Mouse (Mus musculus) cerebellum, adult 9-11 months (tissue): ENCODE measurements around the gene Tbx4.

Experiments used
- DNase-seq: peaks from one replicate; pipeline ENCODE4 v3.0.0; 2022

Tbx4 gene

GRCm38 (mm10) chr11:85857997-85858698, 28.1 kb upstream of the Tbx4 start:
- DNase-seq: no peak

- no peak for DNase-seq
Observed at GRCm38 (mm10) chr11:85864363-85864762, 21.9 kb upstream of the Tbx4 start.

- DNase-seq: no peak
Observed at GRCm38 (mm10) chr11:85876059-85876788, 10.0 kb upstream of the Tbx4 start.

- no peak for DNase-seq
Observed at GRCm38 (mm10) chr11:85884498-85884897, 1.7 kb upstream of the Tbx4 start.

GRCm38 (mm10) chr11:85886429-85886785, 185 bp downstream of the Tbx4 start:
- DNase-seq: no peak

- DNase-seq: no peak
Observed at GRCm38 (mm10) chr11:85887273-85887672, 1.1 kb downstream of the Tbx4 start.

- DNase-seq: no peak
Observed at GRCm38 (mm10) chr11:85887801-85888450, 1.7 kb downstream of the Tbx4 start.

- no peak for DNase-seq
Observed at GRCm38 (mm10) chr11:85888451-85888961, 2.3 kb downstream of the Tbx4 start.

GRCm38 (mm10) chr11:85889056-85889729, 3.0 kb downstream of the Tbx4 start:
- DNase-seq: no peak

GRCm38 (mm10) chr11:85889730-85890562, 3.7 kb downstream of the Tbx4 start:
- DNase-seq: no peak

- DNase-seq: no peak
Observed at GRCm38 (mm10) chr11:85890563-85890845, 4.3 kb downstream of the Tbx4 start.

- no peak for DNase-seq
Observed at GRCm38 (mm10) chr11:85891010-85891691, 4.9 kb downstream of the Tbx4 start.

GRCm38 (mm10) chr11:85891692-85892040, 5.4 kb downstream of the Tbx4 start:
- no peak for DNase-seq

GRCm38 (mm10) chr11:85892771-85893170, 6.5 kb downstream of the Tbx4 start:
- DNase-seq: no peak

GRCm38 (mm10) chr11:85893400-85894135, 7.3 kb downstream of the Tbx4 start:
- no peak for DNase-seq

- no peak for DNase-seq
Observed at GRCm38 (mm10) chr11:85894136-85894530, 7.9 kb downstream of the Tbx4 start.

GRCm38 (mm10) chr11:85894731-85895545, 8.7 kb downstream of the Tbx4 start:
- DNase-seq: no peak

GRCm38 (mm10) chr11:85896335-85896985, 10.2 kb downstream of the Tbx4 start:
- no peak for DNase-seq

- DNase-seq: no peak
Observed at GRCm38 (mm10) chr11:85900291-85900690, 14.1 kb downstream of the Tbx4 start.

GRCm38 (mm10) chr11:85909514-85909913, 23.3 kb downstream of the Tbx4 start:
- no peak for DNase-seq
